Mouse (Mus musculus): Measurements from ENCODE around the gene Bhlha9. TPM values are rescaled to one million over a fixed set of nuclear protein-coding genes. Genes with fewer than 3 reads are reported as not detected.

Gene Bhlha9
- polyA plus RNA-seq, 1 experiment from 2014 or later, result not detected

- 6% methylated on average over 10 of the region's 10 CpGs for WGBS
- DNase-seq (ENCODE audit: low spot score, missing footprints), result peak; percentile 92
- Histone ChIP-seq H3K27ac (ENCODE audit: low read depth, low read length) (no peak overlapping the region), H3K9me3 (ENCODE audit: control insufficient read depth, low read length) (no peaks in the 10 kb centered on the region), H3K9ac (ENCODE audit: low read length) (no peak overlapping the region), H3K4me2 (peak overlapping the region; percentile 38; the same call in 1 of the 2 replicates), H3K27me3 (ENCODE audit: control insufficient read depth, insufficient read depth, low read length) (no peaks in the 10 kb centered on the region), H3K36me3 (ENCODE audit: control insufficient read depth, insufficient read depth, low read length) (no peaks in the 10 kb centered on the region), H3K4me3 (ENCODE audit: low read depth, low read length) (no peak overlapping the region), H3K4me1 (ENCODE audit: control insufficient read depth, insufficient read depth, low read length) (no peaks in the 10 kb centered on the region)
- ATAC-seq (ENCODE audit: low FRiP score), result no peak
Measured at GRCm38 (mm10) chr11:76655106-76655505, 17.2 kb upstream of the Bhlha9 start.

- Histone ChIP-seq H3K9me3 (ENCODE audit: control insufficient read depth, low read length) (no peaks in the 10 kb centered on the region), H3K27ac (ENCODE audit: low read depth, low read length) (no peak overlapping the region), H3K4me1 (ENCODE audit: control insufficient read depth, insufficient read depth, low read length) (no peaks in the 10 kb centered on the region), H3K4me3 (ENCODE audit: low read depth, low read length) (no peak overlapping the region), H3K9ac (ENCODE audit: low read length) (no peak overlapping the region), H3K36me3 (ENCODE audit: control insufficient read depth, insufficient read depth, low read length) (no peaks in the 10 kb centered on the region), H3K27me3 (ENCODE audit: control insufficient read depth, insufficient read depth, low read length) (no peaks in the 10 kb centered on the region), H3K4me2 (no peak overlapping the region)
- 53% methylated on average over 4 of the region's 4 CpGs for WGBS
- ATAC-seq (ENCODE audit: low FRiP score) (no peak), DNase-seq (ENCODE audit: low spot score, missing footprints) (peak; percentile 49)
Measured at GRCm38 (mm10) chr11:76657450-76657970, 14.8 kb upstream of the Bhlha9 start.

- H3K9me3 ChIP-seq (ENCODE audit: control insufficient read depth, low read length), result no peaks in the 10 kb centered on the region
- ATAC-seq (ENCODE audit: low FRiP score) (no peak), DNase-seq (ENCODE audit: low spot score, missing footprints) (peak; percentile 79)
- H3K4me1 ChIP-seq (ENCODE audit: control insufficient read depth, insufficient read depth, low read length), result no peaks in the 10 kb centered on the region
- H3K27ac ChIP-seq (ENCODE audit: low read depth, low read length), result no peak overlapping the region
- H3K9ac ChIP-seq (ENCODE audit: low read length), result no peak overlapping the region
- no peaks in the 10 kb centered on the region for H3K27me3 ChIP-seq (ENCODE audit: control insufficient read depth, insufficient read depth, low read length)
- 79% methylated on average over 14 of the region's 14 CpGs for WGBS
- H3K4me2 ChIP-seq, result no peak overlapping the region
- no peak overlapping the region for H3K4me3 ChIP-seq (ENCODE audit: low read depth, low read length)
- H3K36me3 ChIP-seq (ENCODE audit: control insufficient read depth, insufficient read depth, low read length), result no peaks in the 10 kb centered on the region
Measured at GRCm38 (mm10) chr11:76659138-76659930, 12.9 kb upstream of the Bhlha9 start.

- WGBS, result 72% methylated on average over 7 of the region's 7 CpGs
Measured at GRCm38 (mm10) chr11:76661790-76662468, 10.3 kb upstream of the Bhlha9 start.

GRCm38 (mm10) chr11:76666002-76666649 lies 6.1 kb upstream of the Bhlha9 start:
- WGBS, result 9% methylated on average over 35 of the region's 35 CpGs
- Histone ChIP-seq H3K36me3 (ENCODE audit: control insufficient read depth, insufficient read depth, low read length) (no peaks in the 10 kb centered on the region), H3K4me3 (ENCODE audit: low read depth, low read length) (peak overlapping the region; percentile 30), H3K27me3 (ENCODE audit: control insufficient read depth, insufficient read depth, low read length) (peaks cover 24% of the 10 kb centered on the region), H3K9me3 (ENCODE audit: control insufficient read depth, low read length) (no peaks in the 10 kb centered on the region), H3K9ac (ENCODE audit: low read length) (peak overlapping the region; percentile 52), H3K4me2 (peak overlapping the region; percentile 58), H3K4me1 (ENCODE audit: control insufficient read depth, insufficient read depth, low read length) (no peaks in the 10 kb centered on the region; the same call in 1 of the 2 replicates), H3K27ac (ENCODE audit: low read depth, low read length) (no peak overlapping the region)
- ATAC-seq (ENCODE audit: low FRiP score) (no peak), DNase-seq (ENCODE audit: low spot score, missing footprints) (peak; percentile 90)

More at GRCm38 (mm10) chr11:76661790-76662468, 10.3 kb upstream of the Bhlha9 start:
- Histone ChIP-seq H3K4me2 (no peak overlapping the region), H3K27ac (ENCODE audit: low read depth, low read length) (no peak overlapping the region), H3K9ac (ENCODE audit: low read length) (no peak overlapping the region), H3K36me3 (ENCODE audit: control insufficient read depth, insufficient read depth, low read length) (no peaks in the 10 kb centered on the region), H3K9me3 (ENCODE audit: control insufficient read depth, low read length) (no peaks in the 10 kb centered on the region), H3K4me3 (ENCODE audit: low read depth, low read length) (no peak overlapping the region), H3K4me1 (ENCODE audit: control insufficient read depth, insufficient read depth, low read length) (no peaks in the 10 kb centered on the region; the same call in 1 of the 2 replicates), H3K27me3 (ENCODE audit: control insufficient read depth, insufficient read depth, low read length) (peaks cover 13% of the 10 kb centered on the region)
- DNase-seq (ENCODE audit: low spot score, missing footprints) (no peak), ATAC-seq (ENCODE audit: low FRiP score) (no peak)

- WGBS, result 27% methylated on average over 4 of the region's 4 CpGs
- H3K27me3 ChIP-seq (ENCODE audit: control insufficient read depth, insufficient read depth, low read length), result peaks cover 40% of the 10 kb centered on the region
- ATAC-seq (ENCODE audit: low FRiP score), result no peak
Measured at GRCm38 (mm10) chr11:76667807-76668206, 4.5 kb upstream of the Bhlha9 start.

GRCm38 (mm10) chr11:76672561-76673384 lies 503 bp downstream of the Bhlha9 start:
- ATAC-seq (ENCODE audit: low FRiP score), result no peak
- WGBS, result 4% methylated on average over 62 of the region's 64 CpGs
- Histone ChIP-seq H3K36me3 (ENCODE audit: control insufficient read depth, insufficient read depth, low read length) (no peaks in the 10 kb centered on the region), H3K4me3 (ENCODE audit: low read depth, low read length) (peak overlapping the region; percentile 26), H3K27ac (ENCODE audit: low read depth, low read length) (no peak overlapping the region), H3K4me1 (ENCODE audit: control insufficient read depth, insufficient read depth, low read length) (peaks cover 4% of the 10 kb centered on the region; the same call in 1 of the 2 replicates), H3K27me3 (ENCODE audit: control insufficient read depth, insufficient read depth, low read length) (peaks cover 47% of the 10 kb centered on the region), H3K4me2 (peak overlapping the region; percentile 46), H3K9ac (ENCODE audit: low read length) (no peak overlapping the region), H3K9me3 (ENCODE audit: control insufficient read depth, low read length) (no peaks in the 10 kb centered on the region)
- peak; percentile 92 for DNase-seq (ENCODE audit: low spot score, missing footprints)

More at GRCm38 (mm10) chr11:76667807-76668206, 4.5 kb upstream of the Bhlha9 start:
- Histone ChIP-seq H3K36me3 (ENCODE audit: control insufficient read depth, insufficient read depth, low read length) (no peaks in the 10 kb centered on the region), H3K9me3 (ENCODE audit: control insufficient read depth, low read length) (no peaks in the 10 kb centered on the region), H3K4me2 (no peak overlapping the region), H3K4me1 (ENCODE audit: control insufficient read depth, insufficient read depth, low read length) (peaks cover 4% of the 10 kb centered on the region; the same call in 1 of the 2 replicates), H3K27ac (ENCODE audit: low read depth, low read length) (no peak overlapping the region), H3K4me3 (ENCODE audit: low read depth, low read length) (no peak overlapping the region), H3K9ac (ENCODE audit: low read length) (no peak overlapping the region)
- no peak for DNase-seq (ENCODE audit: low spot score, missing footprints)

- WGBS, result 63% methylated on average over 8 of the region's 8 CpGs
- H3K9ac ChIP-seq (ENCODE audit: low read length), result no peak overlapping the region
Measured at GRCm38 (mm10) chr11:76674199-76674598, 1.9 kb downstream of the Bhlha9 start.

More at GRCm38 (mm10) chr11:76674199-76674598, 1.9 kb downstream of the Bhlha9 start:
- H3K9me3 ChIP-seq (ENCODE audit: control insufficient read depth, low read length), result no peaks in the 10 kb centered on the region
- no peak overlapping the region for H3K4me3 ChIP-seq (ENCODE audit: low read depth, low read length)
- peaks cover 4% of the 10 kb centered on the region; the same call in 1 of the 2 replicates for H3K4me1 ChIP-seq (ENCODE audit: control insufficient read depth, insufficient read depth, low read length)
- H3K27me3 ChIP-seq (ENCODE audit: control insufficient read depth, insufficient read depth, low read length), result peaks cover 44% of the 10 kb centered on the region
- no peak overlapping the region for H3K27ac ChIP-seq (ENCODE audit: low read depth, low read length)
- H3K4me2 ChIP-seq, result no peak overlapping the region
- ATAC-seq (ENCODE audit: low FRiP score) (no peak), DNase-seq (ENCODE audit: low spot score, missing footprints) (peak; percentile 76)
- H3K36me3 ChIP-seq (ENCODE audit: control insufficient read depth, insufficient read depth, low read length), result no peaks in the 10 kb centered on the region
